Mouse (Mus musculus): ENCODE measurements around the gene Prmt1.
A peak's percentile ranks its signal among the peaks of the same experiment; 100 is the strongest.
"Not testable (repeated sequence)": the region's sequence is repeated elsewhere in the genome, so short reads cannot be mapped to it uniquely, and the experiment has no call there.

Gene Prmt1

DNA sequence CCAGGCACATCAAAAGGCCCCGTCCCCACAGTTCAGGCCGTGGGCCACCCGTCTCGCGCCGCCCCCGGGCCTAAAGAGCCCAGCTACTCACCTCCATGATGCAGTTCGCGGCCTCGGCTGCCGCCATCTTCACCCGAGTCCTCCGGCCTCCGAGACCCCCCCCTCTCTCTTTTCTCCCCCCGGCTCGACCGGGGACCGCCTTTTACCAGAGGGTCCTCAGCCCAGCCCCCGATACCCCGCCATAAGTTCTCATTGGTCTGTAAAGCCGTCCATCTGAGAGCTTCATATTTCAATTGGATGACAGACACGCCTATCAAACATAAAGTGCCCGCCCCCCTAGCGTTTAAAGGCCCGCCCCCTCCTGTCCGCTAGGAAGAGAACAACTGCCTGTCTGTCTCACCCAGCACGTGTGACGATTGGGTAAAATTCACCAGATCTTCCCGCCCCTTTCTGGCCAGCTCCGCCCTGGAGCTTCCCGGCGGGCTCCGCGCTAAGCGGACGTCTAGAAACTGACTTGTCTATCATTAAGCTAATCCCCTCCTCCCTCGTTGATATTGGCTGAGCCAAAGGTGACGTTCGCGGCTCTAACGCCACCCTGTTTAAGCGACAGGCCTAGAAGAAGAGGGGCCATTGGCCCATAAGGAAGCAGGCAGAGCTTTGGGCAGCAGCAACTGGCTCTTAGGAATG is at the start of gene Prmt1:
Gene Prmt1, minus strand, starts transcription at position 377 of the 687 bp plus-strand sequence.
- DNase-seq (ENCODE audit: low read depth, low spot score), result peak; percentile 100

DNA sequence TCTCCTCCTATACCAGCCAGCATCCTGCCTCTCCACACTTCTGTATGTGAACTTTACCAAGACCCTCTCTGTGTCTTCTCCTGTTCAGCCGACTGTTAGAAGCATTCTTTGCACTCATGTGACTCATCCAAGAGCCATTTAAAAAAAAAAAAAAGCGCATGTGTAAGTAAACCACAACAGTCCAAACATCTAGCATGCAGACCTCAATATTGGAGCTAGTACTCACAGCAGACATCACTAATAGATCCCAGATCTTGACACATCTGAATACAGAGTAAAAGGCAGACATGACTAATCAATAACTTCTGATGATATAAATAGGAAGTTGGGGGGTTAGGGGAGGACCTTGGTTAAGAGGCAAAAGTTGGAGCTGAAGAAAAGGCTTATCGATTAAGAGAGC is 49.3 kb upstream of the Prmt1 start:
- no peak for DNase-seq (ENCODE audit: low read depth, low spot score)

DNA sequence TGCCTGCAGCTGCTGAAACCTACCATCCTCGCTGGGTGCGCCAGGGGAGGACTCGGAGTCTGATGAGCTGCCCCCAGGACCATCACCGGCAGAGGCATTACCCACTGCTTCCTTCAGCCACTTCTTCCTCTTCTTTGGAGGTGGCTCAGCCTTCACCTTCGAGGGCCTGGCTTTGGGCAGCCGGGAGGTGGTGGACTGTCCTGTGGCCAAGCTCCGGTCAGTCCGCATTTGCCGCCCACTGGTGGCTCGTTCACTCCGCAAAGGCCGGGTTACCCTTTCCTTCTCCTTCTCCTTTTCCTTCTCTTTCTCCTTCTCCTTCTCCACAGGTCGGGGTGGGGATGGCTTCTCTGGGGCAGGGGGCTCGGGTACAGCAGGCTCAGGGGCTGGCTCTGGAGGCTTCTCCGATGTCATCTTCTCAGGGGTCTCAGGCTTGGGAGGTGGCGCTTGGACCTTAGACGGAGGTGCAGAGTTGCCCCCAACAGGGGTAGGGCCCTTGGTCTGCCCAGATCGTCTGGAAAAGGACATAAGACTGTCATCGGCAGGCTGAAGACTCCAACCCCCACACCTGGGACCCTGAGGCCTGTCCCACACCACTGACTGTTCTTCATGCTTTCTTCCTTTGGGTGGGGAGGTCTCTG is 47.5 kb upstream of the Prmt1 start:
- DNase-seq (ENCODE audit: low read depth, low spot score), result no peak

- no peak for DNase-seq (ENCODE audit: low read depth, low spot score)
These were observed 44.5 kb upstream of the Prmt1 start for GRCm38 (mm10) chr7:45030857-45031256.

- DNase-seq (ENCODE audit: low read depth, low spot score), result no peak
These were observed 43.6 kb upstream of the Prmt1 start for GRCm38 (mm10) chr7:45029995-45030394.

- DNase-seq (ENCODE audit: low read depth, low spot score), result no peak
These were observed 42.0 kb upstream of the Prmt1 start for GRCm38 (mm10) chr7:45028351-45028750.

DNA sequence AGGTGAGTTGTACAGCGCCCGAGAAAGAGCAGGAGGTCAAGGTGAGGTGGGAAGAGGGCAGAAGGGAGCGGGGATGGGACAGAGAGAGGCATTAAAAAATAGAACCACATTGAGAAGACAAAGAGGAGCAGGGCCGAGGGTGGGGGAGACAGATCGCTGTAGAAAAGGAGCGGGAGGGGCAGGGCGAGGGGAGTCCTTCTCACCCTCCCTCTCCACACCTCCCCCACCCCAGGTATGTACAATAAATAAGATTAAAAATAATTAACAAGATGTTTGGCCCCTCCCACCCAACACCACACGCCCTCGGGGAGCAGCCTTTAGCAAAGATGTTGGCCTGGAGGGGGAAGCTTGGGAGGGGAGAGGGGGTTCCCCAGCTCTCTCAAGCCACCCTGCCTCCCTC is 41.4 kb upstream of the Prmt1 start:
- DNase-seq (ENCODE audit: low read depth, low spot score), result no peak

- peak; percentile 43 for DNase-seq (ENCODE audit: low read depth, low spot score)
These were observed 39.9 kb upstream of the Prmt1 start for GRCm38 (mm10) chr7:45026256-45026655.

GRCm38 (mm10) chr7:45025601-45026220 is 39.3 kb upstream of the Prmt1 start:
- DNase-seq (ENCODE audit: low read depth, low spot score), result peak; percentile 35

DNA sequence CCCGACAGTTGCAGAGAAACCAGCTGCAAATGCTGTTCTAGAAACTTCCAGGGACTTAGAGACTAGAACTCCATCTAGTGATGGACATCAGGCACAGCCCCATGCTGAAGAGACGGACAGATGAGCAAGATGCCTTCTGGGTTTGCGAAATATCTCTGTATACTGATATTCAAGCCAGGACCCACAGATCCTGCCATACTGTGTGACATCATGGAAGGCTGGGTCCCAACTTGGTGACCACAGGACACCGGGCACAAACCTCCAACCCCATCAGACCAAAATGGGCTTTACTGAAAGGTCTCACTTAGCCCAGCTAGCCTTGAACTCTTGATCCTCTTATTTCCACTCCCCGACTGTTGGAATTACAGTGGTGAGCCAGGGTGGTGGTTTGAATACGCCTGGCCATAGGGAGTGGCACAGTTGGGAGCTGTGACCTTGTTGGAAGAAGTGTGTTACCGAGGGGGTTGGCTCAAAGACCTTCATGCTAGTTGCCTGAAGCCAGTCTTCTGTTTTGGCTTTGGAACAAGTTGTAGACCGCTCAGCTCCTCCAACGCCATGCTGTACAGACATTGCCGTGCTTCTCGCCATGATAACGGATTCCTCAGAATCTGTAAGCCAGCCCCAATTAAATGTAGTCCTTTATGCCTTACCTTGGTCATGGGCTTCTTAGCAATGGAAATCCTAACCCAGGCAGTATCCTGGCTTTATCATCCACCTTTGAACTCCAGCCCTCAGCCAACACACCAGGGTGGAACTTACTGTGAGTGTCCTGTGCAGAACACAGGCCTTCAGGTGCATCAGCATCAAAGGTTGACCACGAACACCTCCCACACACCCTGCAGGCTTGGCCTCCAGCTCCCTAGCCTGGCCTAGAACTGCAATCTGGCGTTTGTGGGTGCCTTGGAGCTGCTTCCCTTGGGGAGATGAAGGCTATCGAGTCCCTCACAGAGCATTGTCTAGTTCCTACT is 38.2 kb upstream of the Prmt1 start:
- no peak for DNase-seq (ENCODE audit: low read depth, low spot score)

DNA sequence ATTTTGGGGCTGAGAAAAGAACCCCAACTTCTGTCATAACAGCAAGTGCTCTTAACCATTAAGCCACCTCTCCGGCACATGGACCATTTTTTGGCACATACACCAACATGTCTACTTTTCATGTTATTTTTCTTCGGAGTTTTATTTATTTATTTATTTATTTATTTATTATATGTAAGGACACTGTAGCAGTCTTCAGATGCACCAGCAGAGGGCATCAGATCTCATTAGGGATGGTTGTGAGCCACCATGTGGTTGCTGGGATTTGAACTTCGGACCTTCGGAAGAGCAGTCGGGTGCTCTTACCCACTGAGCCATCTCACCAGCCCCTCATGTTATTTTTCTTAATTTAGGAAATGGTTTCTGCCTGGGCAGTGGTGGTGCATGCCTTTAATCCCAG is 37.3 kb upstream of the Prmt1 start:
- DNase-seq (ENCODE audit: low read depth, low spot score), result not testable (repeated sequence)

- DNase-seq (ENCODE audit: low read depth, low spot score), result no peak
These were observed 33.9 kb upstream of the Prmt1 start for GRCm38 (mm10) chr7:45020225-45020624.

GRCm38 (mm10) chr7:45019031-45019571 is 32.7 kb upstream of the Prmt1 start:
- DNase-seq (ENCODE audit: low read depth, low spot score), result peak; percentile 77

DNA sequence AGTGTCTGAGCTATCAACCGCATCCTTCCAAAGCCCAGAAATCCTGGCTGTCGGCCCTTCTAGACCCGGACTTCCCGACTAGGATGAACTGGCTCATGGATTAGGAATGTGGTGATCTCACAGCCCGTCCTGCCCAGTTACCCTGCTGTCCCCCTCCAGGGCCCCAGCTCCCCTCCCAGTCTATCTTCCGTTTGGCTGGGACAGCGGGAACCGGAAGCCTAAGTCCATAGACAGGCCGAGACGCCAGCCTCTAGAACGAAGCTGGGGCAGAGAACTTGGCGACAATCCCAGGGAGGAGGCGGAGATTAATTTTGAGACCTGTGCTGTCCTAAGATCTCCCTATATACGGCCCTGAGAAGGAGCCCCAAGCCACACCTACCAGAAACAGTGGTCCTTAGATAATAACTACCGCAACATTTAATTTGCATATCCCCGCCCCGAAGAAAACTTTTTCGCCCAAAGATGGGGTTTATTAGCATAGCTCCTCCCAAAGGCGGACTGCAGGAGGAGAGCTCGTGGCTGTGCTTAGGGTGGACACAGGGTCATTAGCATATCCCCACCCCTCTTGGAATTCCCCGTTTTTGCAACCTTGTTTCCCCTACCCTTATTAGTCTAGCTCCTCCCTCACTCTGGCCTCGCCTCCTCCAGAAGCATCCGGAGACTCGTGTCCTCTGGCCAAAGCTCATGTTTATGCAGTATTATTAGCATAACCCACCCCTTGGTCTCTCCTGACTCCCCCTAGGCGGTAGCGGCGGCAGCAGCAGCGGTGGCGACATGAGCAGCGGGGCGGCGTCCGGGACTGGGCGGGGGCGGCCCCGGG is 31.1 kb upstream of the Prmt1 start, which contains the start of gene Rras:
Gene Rras, plus strand, starts transcription at position 720 of the 820 bp plus-strand sequence.
- peak; percentile 98 for DNase-seq (ENCODE audit: low read depth, low spot score)

DNA sequence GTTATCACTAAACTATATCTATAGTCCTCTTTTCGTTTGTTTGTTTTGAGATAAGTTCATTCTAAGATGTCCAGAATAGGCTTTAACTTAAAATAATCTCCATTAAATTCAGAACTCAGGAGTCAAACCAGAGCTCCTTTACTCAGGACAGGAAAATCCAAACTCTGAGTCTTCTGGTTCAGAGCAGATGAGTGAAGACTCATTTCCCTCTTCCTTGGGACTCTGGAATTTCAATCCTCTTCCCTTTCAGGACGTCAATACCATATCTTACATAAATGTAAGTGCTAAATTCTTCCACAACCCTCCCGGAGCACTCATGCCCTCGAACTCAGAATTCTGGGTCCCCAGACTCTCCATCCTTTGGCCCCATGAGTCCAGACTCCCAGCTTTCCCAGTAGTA is 30.4 kb upstream of the Prmt1 start:
- no peak for DNase-seq (ENCODE audit: low read depth, low spot score)

DNA sequence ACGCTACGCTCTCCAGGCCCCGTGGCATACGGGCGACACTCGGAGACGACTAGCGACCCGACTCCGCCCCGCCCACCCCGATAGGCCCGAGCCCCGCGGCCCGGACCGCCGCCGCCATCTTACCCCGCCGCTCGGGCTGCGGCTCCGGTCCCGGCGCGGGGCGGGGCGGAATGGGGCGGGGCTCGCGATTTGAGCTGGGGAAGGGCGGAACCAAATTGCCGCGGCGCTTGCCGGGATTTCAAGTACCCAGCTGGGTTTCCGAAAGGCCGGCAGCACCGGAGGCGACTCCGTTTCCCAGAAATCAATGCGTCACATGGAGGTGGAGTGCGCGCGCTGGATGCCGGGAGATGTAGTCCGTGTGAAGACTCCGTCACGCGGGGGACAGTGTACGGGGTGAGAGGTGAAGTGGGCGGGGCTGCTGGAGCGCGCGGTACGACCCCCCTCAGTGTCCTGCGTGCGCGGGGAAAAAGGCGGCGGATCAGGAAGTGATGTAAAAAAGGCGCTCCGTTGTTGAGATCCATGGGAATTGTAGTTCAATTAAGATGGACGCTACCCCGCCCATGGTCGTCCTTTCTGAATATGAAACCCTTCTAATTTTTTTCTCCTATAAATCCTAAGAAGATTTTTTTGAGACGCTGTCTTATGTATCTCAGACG is 29.7 kb upstream of the Prmt1 start, which contains the start of gene Scaf1:
Gene Scaf1, minus strand, starts transcription at position 407 of the 656 bp plus-strand sequence.
- DNase-seq (ENCODE audit: low read depth, low spot score), result peak; percentile 100

DNA sequence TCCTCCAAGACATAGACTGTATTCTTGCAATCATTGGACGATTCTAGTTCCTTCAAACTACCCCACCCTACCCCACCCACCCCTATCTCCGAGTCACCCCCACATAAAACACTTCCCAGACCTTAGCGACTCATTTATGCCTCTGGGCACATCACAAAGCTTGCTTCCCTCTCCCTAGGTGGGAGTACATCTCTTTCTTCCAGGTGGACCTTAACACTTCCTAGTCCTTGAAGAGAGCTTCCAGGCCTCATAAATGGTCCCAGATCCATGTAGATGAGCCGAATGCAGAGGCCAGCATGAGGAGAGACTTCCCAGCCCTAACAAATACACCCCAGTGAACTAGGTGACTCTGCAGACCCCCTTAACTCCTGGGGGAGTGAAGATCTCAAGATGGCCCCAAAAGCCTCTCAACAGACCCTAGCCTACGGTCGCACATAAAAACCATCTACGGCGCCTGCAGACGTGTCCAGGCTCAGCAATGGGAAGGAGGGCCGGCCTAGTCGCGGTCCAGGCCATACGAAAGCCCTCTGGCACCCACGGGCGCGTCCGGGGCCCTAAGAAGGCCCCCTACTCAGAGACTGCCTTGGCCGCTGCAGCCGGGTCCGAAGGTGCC is 29.1 kb upstream of the Prmt1 start:
- DNase-seq (ENCODE audit: low read depth, low spot score), result no peak

DNA sequence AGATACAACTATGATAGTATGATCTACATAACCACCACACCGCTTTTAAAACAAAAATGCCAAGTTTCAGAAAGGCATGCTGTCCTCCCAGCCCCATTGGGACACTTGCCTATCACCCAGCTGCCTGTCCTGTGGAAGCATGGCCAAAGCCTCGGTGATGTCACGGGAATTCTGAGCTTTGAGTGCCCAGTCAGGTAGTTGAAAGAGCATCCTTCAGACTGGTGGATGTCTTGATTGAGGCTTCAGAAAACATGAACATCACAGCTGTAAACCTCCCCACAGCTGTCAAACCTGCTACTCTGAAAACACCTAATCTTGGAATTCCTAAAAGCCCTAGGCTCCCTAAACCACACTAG is 27.7 kb upstream of the Prmt1 start:
- DNase-seq (ENCODE audit: low read depth, low spot score), result no peak

DNA sequence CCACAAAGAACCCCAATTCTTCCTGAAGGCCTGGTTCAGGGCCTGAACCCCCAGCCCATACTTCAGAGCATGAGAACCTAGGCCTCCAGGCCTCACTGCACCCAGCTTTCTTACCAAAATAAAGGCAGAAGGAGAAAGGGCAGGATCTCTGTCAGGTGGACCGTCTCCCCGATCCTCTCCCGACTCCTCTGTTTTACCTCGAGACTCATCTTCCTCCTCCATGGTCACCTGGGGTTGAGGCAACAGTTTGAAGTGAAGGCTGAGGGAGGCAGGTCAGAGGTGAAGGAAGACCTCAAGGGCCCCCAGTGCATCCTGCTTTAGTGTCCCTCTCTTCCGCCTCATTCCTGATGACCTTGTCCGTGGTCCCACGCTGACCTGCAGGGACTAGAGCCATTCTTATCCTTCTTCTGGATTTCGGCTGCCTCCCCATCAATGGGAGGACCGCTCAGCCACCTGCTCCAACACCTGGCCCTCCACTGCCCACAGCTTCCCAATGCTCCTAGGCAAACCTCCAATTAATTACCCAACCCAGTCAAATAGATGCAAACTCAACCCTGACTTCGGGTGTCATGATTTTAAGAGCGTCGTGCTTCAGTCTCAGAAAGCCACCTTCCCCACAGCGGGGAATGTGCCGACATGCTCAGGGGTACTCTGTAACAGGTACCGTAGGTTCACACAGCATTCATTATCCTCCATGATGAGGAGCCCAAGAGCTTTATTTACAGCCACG is 27.2 kb upstream of the Prmt1 start:
- DNase-seq (ENCODE audit: low read depth, low spot score), result no peak

Measured in brain, adult 2 months (tissue).